Comparison of ENCODE assay signal across 9 mouse cellular contexts in genomic region chr9:110533645-110534044, GRCm38 (mm10). TPM values are rescaled to one million over a fixed set of nuclear protein-coding genes. Genes with fewer than 3 reads are reported as not detected.
DNase-seq lines count a peak whose midpoint lies in the region; ATAC-seq and TF ChIP-seq lines count a peak whose summit lies in the region.
"Had no signal": no experiment of that assay in that cellular context is flagged by ENCODE, and none has a peak within 500 bp of the region (broad histone marks: within the 10 kb centered on the region; RNA-seq: fewer than 3 reads in every experiment).

No protein-coding gene starts in this region.

- DNase-seq in 3T3-L1 (ENCODE audit: low read depth, low spot score) = peak; percentile 11
- no peak for DNase-seq in retina, postnatal 1 day
- DNase-seq in cerebellum, postnatal 36 days = no peak
- no peak for DNase-seq in kidney, adult 9 months

- ATAC-seq in erythroblast, adult 5-6 weeks (replicated peaks; ENCODE audit: low FRiP score, poor library complexity, severe bottlenecking) = no peak
- no peak for ATAC-seq in liver, embryonic 12.5 days
- ATAC-seq: Patski had no signal

- TF ChIP-seq CTCF in embryonic fibroblast, embryonic 13.5 days (IDR thresholded peaks at IDR 0.05; ENCODE audit: borderline replicate concordance, insufficient read depth, low read length) = no peak

- no peak overlapping the region for H3K27ac ChIP-seq in embryonic fibroblast, embryonic 13.5 days (ENCODE audit: insufficient read depth, low read length)
- H3K27ac ChIP-seq in liver, embryonic 12.5 days = peak overlapping the region; percentile 99; the same call in 1 of the 2 replicates

- peaks cover 67% of the 10 kb centered on the region for H3K4me1 ChIP-seq in erythroblast, embryonic 14.5 days (ENCODE audit: control insufficient read depth)
- no peaks in the 10 kb centered on the region; the same call in 1 of the 2 replicates for H3K4me1 ChIP-seq in embryonic fibroblast, embryonic 13.5 days (ENCODE audit: control insufficient read depth, insufficient read depth, low read length)
- H3K4me1 ChIP-seq in liver, embryonic 12.5 days = peaks cover 71% of the 10 kb centered on the region

- H3K9ac ChIP-seq in liver, embryonic 12.5 days = peak overlapping the region; percentile 100

- H3K27me3 ChIP-seq in erythroblast, embryonic 14.5 days (ENCODE audit: control insufficient read depth) = no peaks in the 10 kb centered on the region
- H3K27me3 ChIP-seq in liver, embryonic 12.5 days (replicated peaks) = no peaks in the 10 kb centered on the region
- H3K27me3 ChIP-seq: Patski had no signal

- WGBS in liver, embryonic 12.5 days (ENCODE audit: insufficient replicate concordance) = 20% methylated on average over 5 of the region's 5 CpGs

- peaks cover 45% of the 10 kb centered on the region for H3K36me3 ChIP-seq in erythroblast, embryonic 14.5 days (ENCODE audit: control insufficient read depth)
- peaks cover 11% of the 10 kb centered on the region for H3K36me3 ChIP-seq in liver, embryonic 12.5 days

- TF ChIP-seq POLR2A in embryonic fibroblast, embryonic 13.5 days (IDR thresholded peaks at IDR 0.05; ENCODE audit: low read depth, low read length) = no peak

- no peaks in the 10 kb centered on the region for H3K9me3 ChIP-seq in erythroblast, embryonic 14.5 days (ENCODE audit: control insufficient read depth, low read length)
- H3K9me3 ChIP-seq in liver, embryonic 12.5 days (replicated peaks) = no peaks in the 10 kb centered on the region

- peak overlapping the region; percentile 91 for H3K4me2 ChIP-seq in liver, embryonic 12.5 days

- H3K4me3 ChIP-seq in erythroblast, embryonic 14.5 days (replicated peaks) = peak overlapping the region; percentile 98
- H3K4me3 ChIP-seq in embryonic fibroblast, embryonic 13.5 days (ENCODE audit: insufficient read depth, low read length) = peak overlapping the region; percentile 98
- H3K4me3 ChIP-seq in liver, embryonic 12.5 days = peak overlapping the region; percentile 97

RNA-seq across cellular contexts. Expression of gene Setd2, which starts 1.2 kb away (rescaled TPM):
- 1.1 and 3.0 TPM in 2 replicates for polyA plus RNA-seq in erythroblast, embryonic 14.5 days (2012)
- 69.6 and 79.0 TPM in 2 replicates for total RNA-seq in erythroblast, adult 5-6 weeks (2015; ENCODE audit: low replicate concordance)
- 82.8 and 140 TPM in 2 replicates for total RNA-seq in erythroblast, adult 5-6 weeks (2017; ENCODE audit: low replicate concordance)
- polyA plus RNA-seq in embryonic fibroblast, embryonic 13.5 days (2011; ENCODE audit: insufficient read length, low read depth, missing spikeins) = 61.3 and 65.7 TPM in 2 replicates
- 18.6 and 20.4 TPM in 2 replicates for polyA plus RNA-seq in liver, embryonic 12.5 days (2016; fragmentation: Nextera tagmentation; extraction: Ambion mirVana)

RNA-seq across cellular contexts. Expression of gene Kif9, which starts 56.9 kb away (rescaled TPM):
- polyA plus RNA-seq in erythroblast, embryonic 14.5 days (2012) = 0.01 TPM in 1 of 2 replicates, not detected in the other
- 0.84 TPM in 1 of 2 replicates, not detected in the other for total RNA-seq in erythroblast, adult 5-6 weeks (2015; ENCODE audit: low replicate concordance)
- total RNA-seq in erythroblast, adult 5-6 weeks (2017; ENCODE audit: low replicate concordance) = 0.42 TPM in 1 of 2 replicates, not detected in the other
- polyA plus RNA-seq in embryonic fibroblast, embryonic 13.5 days (2011; ENCODE audit: insufficient read length, low read depth, missing spikeins) = 1.6 and 1.7 TPM in 2 replicates
- polyA plus RNA-seq in liver, embryonic 12.5 days (2016; fragmentation: Nextera tagmentation; extraction: Ambion mirVana) = 0.26 and 0.39 TPM in 2 replicates

RNA-seq across cellular contexts. Expression of gene Klhl18, which starts 57.2 kb away (rescaled TPM):
- 0.20 and 0.41 TPM in 2 replicates for polyA plus RNA-seq in erythroblast, embryonic 14.5 days (2012)
- 4.8 and 18.4 TPM in 2 replicates for total RNA-seq in erythroblast, adult 5-6 weeks (2015; ENCODE audit: low replicate concordance)
- total RNA-seq in erythroblast, adult 5-6 weeks (2017; ENCODE audit: low replicate concordance) = 2.4 and 3.4 TPM in 2 replicates
- 10.6 and 11.4 TPM in 2 replicates for polyA plus RNA-seq in embryonic fibroblast, embryonic 13.5 days (2011; ENCODE audit: insufficient read length, low read depth, missing spikeins)
- 3.6 and 3.8 TPM in 2 replicates for polyA plus RNA-seq in liver, embryonic 12.5 days (2016; fragmentation: Nextera tagmentation; extraction: Ambion mirVana)
